Mouse (Mus musculus): ENCODE results near the gene Ninl. TPM values are rescaled to one million over a fixed set of nuclear protein-coding genes. Genes with fewer than 3 reads are reported as not detected.
"Not testable (repeated sequence)": the region's sequence is repeated elsewhere in the genome, so short reads cannot be mapped to it uniquely, and the experiment has no call there.

The Ninl gene
- polyA plus RNA-seq, 1 experiment = 18.5 TPM

GRCm38 (mm10) chr2:150921697-150922096 lies 117.5 kb downstream of the Ninl start:
- Histone ChIP-seq H3K4me1 (ENCODE audit: control insufficient read depth, insufficient read depth, low read length) (no peaks in the 10 kb centered on the region), H3K4me3 (replicated peaks; ENCODE audit: control insufficient read depth, low read depth, low read length) (no peak overlapping the region), H3K27ac (ENCODE audit: control insufficient read depth, insufficient read depth, low read depth, low read length, poor library complexity) (no peak overlapping the region)
- TF ChIP-seq CTCF (IDR thresholded peaks at IDR 0.05; ENCODE audit: control insufficient read depth, insufficient read depth, low read length) (no peak), POLR2A (IDR thresholded peaks at IDR 0.05; ENCODE audit: borderline replicate concordance, control insufficient read depth, low read depth, low read length) (no peak)
- WGBS = 58% methylated on average over 6 of the region's 6 CpGs

GRCm38 (mm10) chr2:150920543-150920942 lies 118.6 kb downstream of the Ninl start:
- no peaks in the 10 kb centered on the region for H3K4me1 ChIP-seq (ENCODE audit: control insufficient read depth, insufficient read depth, low read length)
- no peak overlapping the region for H3K27ac ChIP-seq (ENCODE audit: control insufficient read depth, insufficient read depth, low read depth, low read length, poor library complexity)
- TF ChIP-seq CTCF (IDR thresholded peaks at IDR 0.05; ENCODE audit: control insufficient read depth, insufficient read depth, low read length) (no peak), POLR2A (IDR thresholded peaks at IDR 0.05; ENCODE audit: borderline replicate concordance, control insufficient read depth, low read depth, low read length) (no peak)
- no peak overlapping the region for H3K4me3 ChIP-seq (replicated peaks; ENCODE audit: control insufficient read depth, low read depth, low read length)
- WGBS = 72% methylated on average over 3 of the region's 3 CpGs

- no peaks in the 10 kb centered on the region for H3K4me1 ChIP-seq (ENCODE audit: control insufficient read depth, insufficient read depth, low read length)
- H3K4me3 ChIP-seq (replicated peaks; ENCODE audit: control insufficient read depth, low read depth, low read length) = no peak overlapping the region
- H3K27ac ChIP-seq (ENCODE audit: control insufficient read depth, insufficient read depth, low read depth, low read length, poor library complexity) = no peak overlapping the region
- 87% methylated on average over 3 of the region's 3 CpGs for WGBS
- no peak for TF ChIP-seq CTCF (IDR thresholded peaks at IDR 0.05; ENCODE audit: control insufficient read depth, insufficient read depth, low read length)
- TF ChIP-seq POLR2A (IDR thresholded peaks at IDR 0.05; ENCODE audit: borderline replicate concordance, control insufficient read depth, low read depth, low read length) = no peak
Observed at GRCm38 (mm10) chr2:150918720-150919119, 120.5 kb downstream of the Ninl start.

- Histone ChIP-seq H3K4me3 (replicated peaks; ENCODE audit: control insufficient read depth, low read depth, low read length) (no peak overlapping the region), H3K27ac (ENCODE audit: control insufficient read depth, insufficient read depth, low read depth, low read length, poor library complexity) (no peak overlapping the region)
- 81% methylated on average over 5 of the region's 5 CpGs for WGBS
Observed at GRCm38 (mm10) chr2:150915786-150916185, 123.4 kb downstream of the Ninl start.

GRCm38 (mm10) chr2:150914781-150915515 lies 124.2 kb downstream of the Ninl start:
- H3K4me1 ChIP-seq (ENCODE audit: control insufficient read depth, insufficient read depth, low read length) = no peaks in the 10 kb centered on the region
- no peak overlapping the region for H3K27ac ChIP-seq (ENCODE audit: control insufficient read depth, insufficient read depth, low read depth, low read length, poor library complexity)
- no peak overlapping the region for H3K4me3 ChIP-seq (replicated peaks; ENCODE audit: control insufficient read depth, low read depth, low read length)
- TF ChIP-seq CTCF (IDR thresholded peaks at IDR 0.05; ENCODE audit: control insufficient read depth, insufficient read depth, low read length) (no peak), POLR2A (IDR thresholded peaks at IDR 0.05; ENCODE audit: borderline replicate concordance, control insufficient read depth, low read depth, low read length) (no peak)
- WGBS = 41% methylated on average over 4 of the region's 4 CpGs

More at GRCm38 (mm10) chr2:150915786-150916185, 123.4 kb downstream of the Ninl start:
- TF ChIP-seq POLR2A (IDR thresholded peaks at IDR 0.05; ENCODE audit: borderline replicate concordance, control insufficient read depth, low read depth, low read length) (no peak), CTCF (IDR thresholded peaks at IDR 0.05; ENCODE audit: control insufficient read depth, insufficient read depth, low read length) (no peak)
- no peaks in the 10 kb centered on the region for H3K4me1 ChIP-seq (ENCODE audit: control insufficient read depth, insufficient read depth, low read length)

- Histone ChIP-seq H3K4me1 (ENCODE audit: control insufficient read depth, insufficient read depth, low read length) (no peaks in the 10 kb centered on the region), H3K27ac (ENCODE audit: control insufficient read depth, insufficient read depth, low read depth, low read length, poor library complexity) (no peak overlapping the region), H3K4me3 (replicated peaks; ENCODE audit: control insufficient read depth, low read depth, low read length) (peak overlapping the region; percentile 98)
- TF ChIP-seq CTCF (IDR thresholded peaks at IDR 0.05; ENCODE audit: control insufficient read depth, insufficient read depth, low read length) (no peak), POLR2A (IDR thresholded peaks at IDR 0.05; ENCODE audit: borderline replicate concordance, control insufficient read depth, low read depth, low read length) (no peak)
- WGBS = 24% methylated on average over 9 of the region's 10 CpGs
Observed at GRCm38 (mm10) chr2:150910295-150910881, 128.8 kb downstream of the Ninl start.

- WGBS = under 1% methylated on average over 35 of the region's 35 CpGs
- peak overlapping the region; percentile 98 for H3K4me3 ChIP-seq (replicated peaks; ENCODE audit: control insufficient read depth, low read depth, low read length)
- TF ChIP-seq POLR2A (IDR thresholded peaks at IDR 0.05; ENCODE audit: borderline replicate concordance, control insufficient read depth, low read depth, low read length) (0 out of 2 replicates have a peak, but pooled peaks have one; percentile 21), CTCF (IDR thresholded peaks at IDR 0.05; ENCODE audit: control insufficient read depth, insufficient read depth, low read length) (no peak)
- no peaks in the 10 kb centered on the region for H3K4me1 ChIP-seq (ENCODE audit: control insufficient read depth, insufficient read depth, low read length)
- H3K27ac ChIP-seq (ENCODE audit: control insufficient read depth, insufficient read depth, low read depth, low read length, poor library complexity) = peak overlapping the region; percentile 93
Observed at GRCm38 (mm10) chr2:150909429-150910039, 129.6 kb downstream of the Ninl start.

- 38% methylated on average over 6 of the region's 6 CpGs for WGBS
- H3K27ac ChIP-seq (ENCODE audit: control insufficient read depth, insufficient read depth, low read depth, low read length, poor library complexity); H3K4me1 ChIP-seq (ENCODE audit: control insufficient read depth, insufficient read depth, low read length); H3K4me3 ChIP-seq (replicated peaks; ENCODE audit: control insufficient read depth, low read depth, low read length): not testable (repeated sequence)
Observed at GRCm38 (mm10) chr2:150908881-150909280, 130.3 kb downstream of the Ninl start.

All from bone marrow, adult 2 months (tissue).